Mouse (Mus musculus) cerebellum, adult 9-10 months (tissue): ENCODE data around the gene Dnajc27.
A peak's percentile ranks its signal among the peaks of the same experiment; 100 is the strongest.

Source experiments
- DNase-seq: peaks from one replicate; pipeline ENCODE4 v3.0.0; 2022

Dnajc27 gene

GRCm38 (mm10) chr12:4107383-4107782, 25.0 kb downstream of the Dnajc27 start:
- peak; percentile 84 for DNase-seq

GRCm38 (mm10) chr12:4116132-4116531, 33.7 kb downstream of the Dnajc27 start:
- DNase-seq, result no peak

DNA sequence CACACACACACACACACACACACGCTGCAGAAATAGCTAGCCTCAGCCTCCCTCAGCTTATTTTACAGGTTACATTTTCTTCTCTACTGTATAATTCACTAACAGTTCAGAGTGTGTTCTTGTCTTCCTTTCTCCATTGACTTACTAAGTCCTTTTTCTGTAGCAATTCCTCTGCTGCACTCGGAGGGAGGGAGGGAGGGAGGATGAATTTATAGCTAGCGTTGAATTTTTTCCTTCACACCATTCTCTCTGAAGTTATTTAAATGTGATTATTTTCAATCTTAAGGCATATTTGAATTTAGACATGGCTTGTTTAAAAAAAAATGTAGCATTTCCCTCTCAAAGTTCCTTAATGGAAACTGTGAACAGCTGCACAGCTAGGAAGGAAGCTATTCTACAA, 34.8 kb downstream of the Dnajc27 start:
- DNase-seq, result no peak

- no peak for DNase-seq
Observed at GRCm38 (mm10) chr12:4117579-4117978, 35.2 kb downstream of the Dnajc27 start.

DNA sequence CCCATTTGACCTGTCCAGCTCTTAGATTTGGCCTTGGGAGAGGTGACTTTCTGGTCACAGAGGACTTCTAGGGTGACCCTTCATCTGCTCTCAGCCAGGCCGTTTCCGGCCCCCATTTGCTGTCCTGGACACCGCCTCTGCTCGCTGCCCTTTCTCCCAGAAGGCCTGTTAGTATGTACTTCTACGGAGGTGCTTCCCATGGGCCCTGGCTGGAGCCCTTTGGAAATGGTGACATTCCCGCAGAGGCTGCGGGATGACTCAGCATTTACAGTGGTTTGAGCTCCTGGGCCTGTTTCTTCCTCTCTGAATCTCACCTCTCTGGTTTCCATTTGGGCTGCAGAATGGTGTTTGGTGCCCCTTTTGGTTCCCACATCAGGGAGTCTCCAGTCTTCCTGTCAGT, 45.0 kb downstream of the Dnajc27 start:
- DNase-seq, result no peak

DNA sequence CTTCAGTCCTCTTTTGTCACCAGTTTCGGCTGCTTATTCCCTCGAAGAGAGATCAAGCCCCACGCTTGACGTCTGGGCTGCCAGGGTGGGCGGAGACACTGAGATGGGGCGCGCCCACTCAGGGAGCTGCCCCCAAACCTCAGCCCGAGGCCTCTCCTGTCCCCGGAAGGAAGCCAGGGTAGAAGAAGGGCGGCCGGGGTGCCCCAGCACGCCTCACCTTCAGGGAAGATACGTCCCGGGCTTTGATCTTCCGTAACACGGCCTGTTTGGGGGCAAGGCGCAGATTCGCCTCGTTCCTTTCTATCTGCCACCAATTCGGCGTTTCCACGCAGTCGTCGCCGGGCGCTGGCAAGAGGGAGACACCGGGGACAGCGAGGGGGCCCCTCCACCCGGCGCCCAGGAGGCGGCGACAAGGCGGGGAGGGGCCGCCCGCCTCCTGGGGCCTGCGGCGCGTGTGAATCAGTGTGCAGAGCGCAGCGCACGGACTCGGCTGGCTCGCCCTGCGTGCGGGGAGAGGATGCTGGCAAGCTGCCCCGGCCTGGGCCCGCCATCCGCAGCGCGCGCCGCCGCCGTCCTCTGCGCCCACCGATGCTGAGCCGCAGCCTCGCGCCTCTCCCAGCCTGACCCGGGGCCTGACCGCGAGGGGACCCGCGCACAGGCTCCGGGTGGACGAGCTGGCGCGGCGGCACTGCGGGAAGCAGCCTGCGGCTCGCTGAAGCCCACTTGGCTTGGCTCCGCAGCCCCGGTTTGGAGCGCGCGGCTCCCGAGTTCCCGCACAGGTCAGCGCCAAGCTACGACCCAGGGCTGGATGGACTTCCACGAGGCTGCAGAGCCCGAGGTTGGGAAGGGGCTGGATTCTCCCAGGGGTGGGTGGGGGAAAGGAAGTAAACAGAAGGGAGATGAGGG, 50.8 kb downstream of the Dnajc27 start, which contains the start of gene Adcy3:
Gene Adcy3, plus strand, starts transcription at position 163 of the 906 bp plus-strand sequence.
- peak; percentile 74 for DNase-seq

DNA sequence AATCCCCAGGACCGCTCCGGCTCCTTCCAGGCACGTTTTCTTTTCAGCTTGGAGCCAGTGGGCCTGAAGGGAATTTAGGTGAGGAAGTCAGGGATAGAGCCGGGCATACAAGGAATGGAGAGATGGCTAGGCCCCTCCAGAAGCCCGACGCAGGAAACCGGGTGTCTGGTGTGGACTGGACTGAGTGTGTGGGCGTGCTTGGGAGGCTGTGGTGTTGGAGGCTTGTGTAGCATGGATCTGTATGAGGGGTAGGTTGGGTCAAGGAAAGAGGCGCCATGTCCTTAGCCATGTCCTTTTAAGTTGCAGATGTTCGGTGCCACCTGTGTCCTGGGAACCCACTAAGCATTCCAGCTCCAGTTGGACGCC, 51.4 kb downstream of the Dnajc27 start:
- DNase-seq, result peak; percentile 54

GRCm38 (mm10) chr12:4143179-4143578, 60.8 kb downstream of the Dnajc27 start:
- no peak for DNase-seq

DNA sequence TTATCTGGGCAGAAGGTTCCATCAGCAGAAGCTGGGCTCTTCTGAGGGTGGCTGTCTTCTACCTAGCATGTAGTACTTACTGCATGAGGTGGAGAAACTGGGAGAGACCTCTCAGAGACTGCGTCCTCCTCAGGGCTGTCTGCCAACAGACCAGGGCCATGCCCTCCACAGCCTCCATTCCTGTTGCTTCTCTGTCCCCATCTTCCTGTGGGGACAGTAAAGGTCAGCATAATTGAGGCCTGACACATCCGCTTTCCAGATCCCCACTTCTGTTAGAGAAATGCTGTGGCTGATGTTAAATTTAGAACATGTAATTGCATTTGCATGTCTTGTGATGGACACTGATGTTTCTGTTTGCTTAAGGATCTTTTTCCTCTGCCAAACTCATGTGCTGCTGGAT, 68.6 kb downstream of the Dnajc27 start:
- no peak for DNase-seq

- no peak for DNase-seq
Observed at GRCm38 (mm10) chr12:4151969-4152368, 69.6 kb downstream of the Dnajc27 start.

DNA sequence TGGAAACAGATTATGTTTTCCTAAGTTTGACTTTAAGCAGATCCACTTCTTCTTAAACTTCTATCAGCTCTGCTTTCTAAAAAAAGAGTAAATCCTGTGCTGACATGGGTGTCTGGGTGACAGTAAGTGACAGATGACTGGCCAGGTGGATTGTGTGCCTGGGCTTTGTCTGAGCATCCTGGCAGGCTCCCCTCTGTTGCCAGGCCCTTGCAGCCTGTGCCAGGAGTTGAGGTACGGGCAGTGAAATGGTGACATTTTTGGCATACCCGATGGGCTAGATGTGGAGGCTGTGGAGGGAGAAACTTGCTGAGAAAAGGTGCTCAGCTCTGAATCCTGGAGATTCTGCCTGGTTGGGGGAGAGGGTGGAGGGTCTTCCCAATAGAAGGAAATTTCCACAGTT, 75.1 kb downstream of the Dnajc27 start:
- peak; percentile 93 for DNase-seq

GRCm38 (mm10) chr12:4158179-4158578, 75.8 kb downstream of the Dnajc27 start:
- DNase-seq, result no peak

DNA sequence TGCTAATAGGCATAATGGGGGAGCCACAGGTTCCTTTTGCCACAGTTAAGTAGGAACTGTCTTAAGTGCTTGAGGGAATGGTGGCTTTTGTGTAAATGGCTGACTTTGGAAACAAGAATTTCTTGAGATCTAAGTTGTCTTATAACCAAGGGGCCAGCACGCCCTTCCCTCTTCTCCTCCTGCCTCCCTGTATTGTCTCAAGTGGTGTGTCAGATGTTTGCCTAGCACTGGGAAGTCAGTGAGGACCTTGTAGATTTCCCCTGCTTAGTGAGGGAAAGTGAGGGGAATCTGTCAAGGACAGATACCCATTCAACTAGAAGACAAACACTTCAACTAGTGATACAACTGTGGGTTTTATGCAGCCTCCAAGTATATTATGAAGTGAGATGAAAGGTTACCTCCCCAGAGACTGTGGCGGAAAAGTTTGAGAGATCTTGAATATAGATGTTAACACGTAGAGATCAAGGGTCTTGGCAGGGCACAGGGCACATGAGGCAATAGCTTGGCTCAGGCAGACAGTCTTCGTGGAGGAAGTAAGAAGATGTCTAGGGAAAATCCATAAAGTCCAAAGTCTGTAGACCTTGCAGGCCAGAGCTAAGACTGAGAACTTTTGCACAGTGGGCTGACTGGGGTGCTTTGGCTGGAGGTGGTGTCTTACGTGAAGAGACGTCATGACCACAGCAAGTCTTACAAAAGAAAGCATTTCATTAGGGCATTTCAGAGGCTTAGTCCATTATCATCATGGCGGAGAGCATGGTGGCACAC, 76.7 kb downstream of the Dnajc27 start:
- no peak for DNase-seq
